ENCODE assay signal across 8 mouse cellular contexts in the genomic region with DNA sequence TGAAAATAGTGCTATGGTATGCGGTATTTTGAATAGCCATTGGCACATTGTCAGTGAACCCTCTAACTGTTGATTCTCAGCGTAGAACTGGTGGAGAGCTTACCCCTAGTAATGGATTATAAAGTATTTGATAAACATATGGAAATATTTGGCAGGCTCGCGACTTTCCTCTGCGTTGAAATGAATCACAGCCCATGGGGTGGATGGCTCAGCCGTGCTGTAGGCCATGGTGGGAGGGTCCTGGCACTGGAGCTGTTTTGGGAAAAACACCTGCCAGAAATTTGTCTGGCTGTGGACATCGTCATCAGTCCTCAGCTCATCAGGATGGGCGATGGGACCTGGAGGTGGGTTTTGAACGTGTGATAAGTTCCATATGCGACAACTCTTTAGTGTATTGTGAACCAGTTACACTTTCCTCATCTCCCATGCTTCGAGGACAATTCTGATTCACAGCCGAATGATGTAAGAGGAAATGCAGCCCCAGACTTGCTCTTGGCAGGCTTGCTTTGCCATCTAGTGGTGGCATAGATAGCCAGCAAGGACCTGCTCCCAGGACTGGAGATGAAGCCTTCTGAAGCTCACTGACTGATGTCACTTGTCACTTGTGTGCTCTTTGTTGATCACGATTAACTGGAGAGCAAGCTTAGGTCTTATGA. TPM values are rescaled to one million over a fixed set of nuclear protein-coding genes. Genes with fewer than 3 reads are reported as not detected.
DNase-seq lines count a peak whose midpoint lies in the region; ATAC-seq and TF ChIP-seq lines count a peak whose summit lies in the region.

No protein-coding gene starts in this region.

- no peaks in the 10 kb centered on the region for H3K9me3 ChIP-seq in embryonic facial prominence, embryonic 15.5 days (replicated peaks)
- no peaks in the 10 kb centered on the region for H3K9me3 ChIP-seq in heart, embryonic 13.5 days
- H3K9me3 ChIP-seq in kidney, postnatal 0 days (replicated peaks; ENCODE audit: low read length): no peaks in the 10 kb centered on the region
- no peaks in the 10 kb centered on the region for H3K9me3 ChIP-seq in limb, embryonic 15.5 days

- WGBS in embryonic facial prominence, embryonic 15.5 days: 11% methylated on average over 13 of the region's 13 CpGs
- 27% methylated on average over 13 of the region's 13 CpGs for WGBS in heart, embryonic 13.5 days
- 37% methylated on average over 13 of the region's 13 CpGs for WGBS in kidney, postnatal 0 days
- WGBS in limb, embryonic 15.5 days: 15% methylated on average over 13 of the region's 13 CpGs

- peak; percentile 47 for DNase-seq in A20 (ENCODE audit: low read depth, low spot score)
- DNase-seq in adrenal gland, postnatal 25 days: peak; percentile 54
- peak; percentile 83 for DNase-seq in kidney, postnatal 0 days (ENCODE audit: low spot score)
- DNase-seq in neural tube, embryonic 10.5 days (ENCODE audit: extremely low spot score, low spot score): peak; percentile 33
- peak; percentile 30 for DNase-seq in thymus, postnatal 14 days

- peaks cover 10% of the 10 kb centered on the region for H3K4me1 ChIP-seq in embryonic facial prominence, embryonic 15.5 days
- H3K4me1 ChIP-seq in heart, embryonic 13.5 days: peaks cover 17% of the 10 kb centered on the region
- H3K4me1 ChIP-seq in kidney, postnatal 0 days (replicated peaks; ENCODE audit: insufficient read depth, low read length): peaks cover 5% of the 10 kb centered on the region; the same call in 1 of the 2 replicates
- H3K4me1 ChIP-seq in limb, embryonic 15.5 days: peaks cover 25% of the 10 kb centered on the region

- H3K4me2 ChIP-seq in embryonic facial prominence, embryonic 15.5 days (replicated peaks): peak overlapping the region; percentile 25
- peak overlapping the region; percentile 71 for H3K4me2 ChIP-seq in heart, embryonic 13.5 days
- no peak overlapping the region for H3K4me2 ChIP-seq in kidney, postnatal 0 days (ENCODE audit: low read length)
- H3K4me2 ChIP-seq in limb, embryonic 15.5 days: peak overlapping the region; percentile 34

- H3K9ac ChIP-seq in embryonic facial prominence, embryonic 15.5 days: no peak overlapping the region
- peak overlapping the region; percentile 47; the same call in 1 of the 2 replicates for H3K9ac ChIP-seq in heart, embryonic 13.5 days
- H3K9ac ChIP-seq in kidney, postnatal 0 days (ENCODE audit: low read depth, low read length): no peak overlapping the region
- H3K9ac ChIP-seq in limb, embryonic 15.5 days: no peak overlapping the region

- H3K27me3 ChIP-seq in embryonic facial prominence, embryonic 15.5 days: peaks cover 5% of the 10 kb centered on the region; the same call in 1 of the 2 replicates
- H3K27me3 ChIP-seq in heart, embryonic 13.5 days (replicated peaks): no peaks in the 10 kb centered on the region
- no peaks in the 10 kb centered on the region for H3K27me3 ChIP-seq in kidney, postnatal 0 days (ENCODE audit: insufficient read depth, low read length)
- no peaks in the 10 kb centered on the region for H3K27me3 ChIP-seq in limb, embryonic 15.5 days

- H3K4me3 ChIP-seq in embryonic facial prominence, embryonic 15.5 days (replicated peaks): peak overlapping the region; percentile 18; the same call in 1 of the 2 replicates
- peak overlapping the region; percentile 16 for H3K4me3 ChIP-seq in heart, embryonic 13.5 days
- no peak overlapping the region for H3K4me3 ChIP-seq in kidney, postnatal 0 days (replicated peaks; ENCODE audit: low read depth, low read length)
- H3K4me3 ChIP-seq in limb, embryonic 15.5 days: peak overlapping the region; percentile 21

- no peaks in the 10 kb centered on the region for H3K36me3 ChIP-seq in embryonic facial prominence, embryonic 15.5 days
- H3K36me3 ChIP-seq in heart, embryonic 13.5 days: no peaks in the 10 kb centered on the region
- no peaks in the 10 kb centered on the region for H3K36me3 ChIP-seq in kidney, postnatal 0 days (ENCODE audit: insufficient read depth, low read length)
- H3K36me3 ChIP-seq in limb, embryonic 15.5 days: no peaks in the 10 kb centered on the region

- TF ChIP-seq CTCF in kidney, postnatal 0 days (IDR thresholded peaks at IDR 0.05; ENCODE audit: low read depth): peak; percentile 94

- no peak overlapping the region for H3K27ac ChIP-seq in embryonic facial prominence, embryonic 15.5 days (replicated peaks)
- H3K27ac ChIP-seq in heart, embryonic 13.5 days (replicated peaks): no peak overlapping the region
- no peak overlapping the region for H3K27ac ChIP-seq in kidney, postnatal 0 days
- no peak overlapping the region for H3K27ac ChIP-seq in limb, embryonic 15.5 days

- peak; percentile 62; the same call in 1 of the 2 replicates for ATAC-seq in embryonic facial prominence, embryonic 15.5 days (ENCODE audit: insufficient number of reproducible peaks, low FRiP score, low TSS enrichment, low read depth)
- no peak for ATAC-seq in heart, embryonic 13.5 days (ENCODE audit: extremely low read depth, insufficient number of reproducible peaks, low FRiP score, low TSS enrichment)
- ATAC-seq in kidney, postnatal 0 days (replicated peaks; ENCODE audit: low FRiP score, low read depth): peak; percentile 81
- peak; percentile 76; the same call in 1 of the 2 replicates for ATAC-seq in limb, embryonic 15.5 days (ENCODE audit: insufficient number of reproducible peaks, low FRiP score, low TSS enrichment, low read depth)

RNA-seq across cellular contexts. Expression of gene Prss35, which starts 2.6 kb away (rescaled TPM):
- total RNA-seq in adrenal gland, postnatal 25 days (2021): 181 and 236 TPM in 2 replicates
- polyA plus RNA-seq in embryonic facial prominence, embryonic 15.5 days (2015; fragmentation: Nextera tagmentation; extraction: Ambion mirVana): 54.5 and 64.6 TPM in 2 replicates
- 30.6 and 38.0 TPM in 2 replicates for polyA plus RNA-seq in heart, embryonic 13.5 days (2015; fragmentation: Nextera tagmentation; extraction: Ambion mirVana)
- 7.1 and 7.2 TPM in 2 replicates for polyA plus RNA-seq in kidney, postnatal 0 days (2015; fragmentation: Nextera tagmentation; extraction: Ambion mirVana)
- polyA plus RNA-seq in limb, embryonic 15.5 days (2015; fragmentation: Nextera tagmentation; extraction: Ambion mirVana): 91.6 and 94.5 TPM in 2 replicates

RNA-seq across cellular contexts. Expression of gene Me1, which starts 50.3 kb away (rescaled TPM):
- 1,725 and 1,739 TPM in 2 replicates for total RNA-seq in adrenal gland, postnatal 25 days (2021)
- polyA plus RNA-seq in embryonic facial prominence, embryonic 15.5 days (2015; fragmentation: Nextera tagmentation; extraction: Ambion mirVana): 27.7 and 29.7 TPM in 2 replicates
- 32.2 and 32.6 TPM in 2 replicates for polyA plus RNA-seq in heart, embryonic 13.5 days (2015; fragmentation: Nextera tagmentation; extraction: Ambion mirVana)
- 21.7 and 24.4 TPM in 2 replicates for polyA plus RNA-seq in kidney, postnatal 0 days (2015; fragmentation: Nextera tagmentation; extraction: Ambion mirVana)
- polyA plus RNA-seq in limb, embryonic 15.5 days (2015; fragmentation: Nextera tagmentation; extraction: Ambion mirVana): 31.0 and 32.4 TPM in 2 replicates

Comparison
In these comparisons a context has a peak if more than half of its experiments do, and no peak if none do; other contexts are left out.
1. DNase-seq: peak in every context shown above with its lines; median percentile 83 in kidney, postnatal 0 days; 54 in adrenal gland, postnatal 25 days; 47 in A20; 33 in neural tube, embryonic 10.5 days; 30 in thymus, postnatal 14 days.